Mouse (Mus musculus) heart, embryonic 13.5 days (tissue): Measurements from ENCODE around the gene Serpinb11. TPM values are rescaled to one million over a fixed set of nuclear protein-coding genes. Genes with fewer than 3 reads are reported as not detected.
A peak's percentile ranks its signal among the peaks of the same experiment; 100 is the strongest.

Source experiments
- ATAC-seq: fragments of 200-750 bp; cut with Nextera tagmentation; 2 replicates; pipeline ENCODE4 v1.8.0; 2017; ENCODE audit warnings: moderate TSS enrichment; ENCODE audit not compliant: insufficient number of reproducible peaks, low FRiP score, low TSS enrichment; ENCODE audit errors: extremely low read depth
- H3K27ac ChIP-seq: fragments of 300-500 bp; sonication (generic); replicated peaks from 2 replicates; pipeline ENCODE4 v1.5.1; 2015; ENCODE audit warnings: moderate library complexity, mild to moderate bottlenecking, inconsistent platforms
- H3K27me3 ChIP-seq: fragments of 300-500 bp; sonication (generic); replicated peaks from 2 replicates; pipeline ENCODE4 v1.6.1; 2015; ENCODE audit warnings: mild to moderate bottlenecking, inconsistent platforms
- H3K36me3 ChIP-seq: fragments of 300-500 bp; sonication (generic); 2 replicates; pipeline ENCODE4 v1.6.1; 2015; ENCODE audit warnings: mild to moderate bottlenecking, inconsistent platforms
- H3K4me1 ChIP-seq: fragments of 300-500 bp; sonication (generic); 2 replicates; pipeline ENCODE4 v1.6.1; 2015; ENCODE audit warnings: inconsistent platforms
- H3K4me2 ChIP-seq: fragments of 300-500 bp; sonication (generic); 2 replicates; pipeline ENCODE4 v1.6.1; 2015; ENCODE audit warnings: inconsistent platforms, mild to moderate bottlenecking, moderate library complexity
- H3K4me3 ChIP-seq: fragments of 300-500 bp; sonication (generic); 2 replicates; pipeline ENCODE4 v1.5.1; 2015; ENCODE audit warnings: moderate library complexity, mild to moderate bottlenecking, inconsistent platforms
- H3K9ac ChIP-seq: fragments of 300-500 bp; sonication (generic); 2 replicates; pipeline ENCODE4 v1.6.1; 2015; ENCODE audit warnings: inconsistent platforms, mild to moderate bottlenecking, moderate library complexity
- H3K9me3 ChIP-seq: fragments of 300-500 bp; sonication (generic); 2 replicates; pipeline ENCODE4 v1.6.1; 2016; ENCODE audit warnings: inconsistent platforms
- WGBS: fragments of 180-500 bp; shearing (Covaris S2); methylation state at CpG from one replicate; pipeline ENCODE4 v1.1.7; 2015; ENCODE audit warnings: mixed read lengths; 5-methylcytosine and 5-hydroxymethylcytosine counted together
- polyA plus RNA-seq: library from polyadenylated mRNA; unstranded; fragments of >200 nt; fragmentation: Nextera tagmentation; extraction: Ambion mirVana; gene quantifications from 2 replicates; pipeline ENCODE4 v1.2.1, GENCODE M21; 2015

Serpinb11 gene
- not detected in 2 replicates for polyA plus RNA-seq

- Histone ChIP-seq H3K27ac (no peak within 1 kb of the TSS), H3K4me3 (no peak within 1 kb of the TSS), H3K4me1 (no peaks in the 10 kb centered on the region), H3K9ac (no peak within 1 kb of the TSS), H3K36me3 (no peaks in the 10 kb centered on the region), H3K9me3 (no peaks in the 10 kb centered on the region), H3K4me2 (no peak within 1 kb of the TSS), H3K27me3 (no peaks in the 10 kb centered on the region)
- 40% methylated on average over 1 of the region's 1 CpGs for WGBS
- no peak for ATAC-seq
Observed at GRCm38 (mm10) chr1:107360898-107361297, at the start of gene Serpinb11. Gene Serpinb11 (plus strand): TSS chr1:107361198.

- H3K4me1 ChIP-seq: peaks cover 5% of the 10 kb centered on the region
- no peaks in the 10 kb centered on the region for H3K9me3 ChIP-seq
- H3K36me3 ChIP-seq: no peaks in the 10 kb centered on the region
- H3K4me2 ChIP-seq: no peak overlapping the region
- no peak overlapping the region for H3K9ac ChIP-seq
- H3K27me3 ChIP-seq: no peaks in the 10 kb centered on the region
- H3K4me3 ChIP-seq: no peak overlapping the region
- no peak overlapping the region for H3K27ac ChIP-seq
- ATAC-seq: no peak
Observed at GRCm38 (mm10) chr1:107345979-107346378, 15.0 kb upstream of the Serpinb11 start.

- 81% methylated on average over 2 of the region's 2 CpGs for WGBS
- Histone ChIP-seq H3K9me3 (no peaks in the 10 kb centered on the region), H3K4me2 (no peak overlapping the region), H3K27me3 (no peaks in the 10 kb centered on the region), H3K36me3 (no peaks in the 10 kb centered on the region), H3K9ac (no peak overlapping the region), H3K4me3 (no peak overlapping the region), H3K4me1 (peaks cover 9% of the 10 kb centered on the region), H3K27ac (no peak overlapping the region)
- no peak for ATAC-seq
Observed at GRCm38 (mm10) chr1:107346788-107347187, 14.2 kb upstream of the Serpinb11 start.

GRCm38 (mm10) chr1:107350392-107350791 lies 10.6 kb upstream of the Serpinb11 start:
- H3K27me3 ChIP-seq: no peaks in the 10 kb centered on the region
- no peak overlapping the region for H3K27ac ChIP-seq
- no peak overlapping the region for H3K9ac ChIP-seq
- WGBS: 54% methylated on average over 3 of the region's 3 CpGs
- H3K4me3 ChIP-seq: no peak overlapping the region
- H3K9me3 ChIP-seq: no peaks in the 10 kb centered on the region
- no peak for ATAC-seq
- peaks cover 9% of the 10 kb centered on the region for H3K4me1 ChIP-seq
- H3K4me2 ChIP-seq: no peak overlapping the region
- no peaks in the 10 kb centered on the region for H3K36me3 ChIP-seq

- WGBS: 27% methylated on average over 2 of the region's 2 CpGs
- Histone ChIP-seq H3K4me1 (peaks cover 9% of the 10 kb centered on the region), H3K9ac (no peak overlapping the region), H3K27me3 (no peaks in the 10 kb centered on the region), H3K9me3 (no peaks in the 10 kb centered on the region), H3K4me3 (no peak overlapping the region), H3K4me2 (no peak overlapping the region), H3K27ac (0 out of 2 replicates have a peak overlapping the region, but pooled peaks have one; percentile 9), H3K36me3 (no peaks in the 10 kb centered on the region)
- no peak for ATAC-seq
Observed at GRCm38 (mm10) chr1:107351115-107351514, 9.9 kb upstream of the Serpinb11 start.

GRCm38 (mm10) chr1:107353046-107353445 lies 8.0 kb upstream of the Serpinb11 start:
- Histone ChIP-seq H3K36me3 (no peaks in the 10 kb centered on the region), H3K27ac (no peak overlapping the region), H3K9ac (no peak overlapping the region), H3K4me3 (no peak overlapping the region), H3K9me3 (no peaks in the 10 kb centered on the region), H3K27me3 (no peaks in the 10 kb centered on the region), H3K4me1 (peaks cover 9% of the 10 kb centered on the region), H3K4me2 (no peak overlapping the region)
- WGBS: 40% methylated on average over 3 of the region's 3 CpGs
- no peak for ATAC-seq

- Histone ChIP-seq H3K36me3 (no peaks in the 10 kb centered on the region), H3K4me1 (peaks cover 4% of the 10 kb centered on the region; the same call in 1 of the 2 replicates), H3K4me3 (no peak overlapping the region), H3K27me3 (no peaks in the 10 kb centered on the region), H3K4me2 (no peak overlapping the region), H3K9ac (no peak overlapping the region), H3K9me3 (no peaks in the 10 kb centered on the region), H3K27ac (no peak overlapping the region)
- 57% methylated on average over 7 of the region's 7 CpGs for WGBS
- no peak for ATAC-seq
Observed at GRCm38 (mm10) chr1:107365973-107366372, 5.0 kb downstream of the Serpinb11 start.

GRCm38 (mm10) chr1:107368944-107369343 lies 7.9 kb downstream of the Serpinb11 start:
- Histone ChIP-seq H3K9ac (no peak overlapping the region), H3K4me3 (no peak overlapping the region), H3K4me1 (peaks cover 4% of the 10 kb centered on the region; the same call in 1 of the 2 replicates), H3K36me3 (no peaks in the 10 kb centered on the region), H3K27ac (no peak overlapping the region), H3K9me3 (no peaks in the 10 kb centered on the region), H3K27me3 (no peaks in the 10 kb centered on the region), H3K4me2 (no peak overlapping the region)
- no peak for ATAC-seq
- 62% methylated on average over 2 of the region's 2 CpGs for WGBS

GRCm38 (mm10) chr1:107376952-107377351 lies 16.0 kb downstream of the Serpinb11 start:
- Histone ChIP-seq H3K4me2 (no peak overlapping the region), H3K9me3 (no peaks in the 10 kb centered on the region), H3K36me3 (no peaks in the 10 kb centered on the region), H3K27me3 (no peaks in the 10 kb centered on the region), H3K9ac (no peak overlapping the region), H3K4me1 (no peaks in the 10 kb centered on the region), H3K27ac (no peak overlapping the region), H3K4me3 (no peak overlapping the region)
- 41% methylated on average over 4 of the region's 4 CpGs for WGBS
- no peak for ATAC-seq

GRCm38 (mm10) chr1:107378368-107378767 lies 17.4 kb downstream of the Serpinb11 start:
- no peak overlapping the region for H3K27ac ChIP-seq
- no peaks in the 10 kb centered on the region for H3K36me3 ChIP-seq
- no peak for ATAC-seq
- H3K9ac ChIP-seq: no peak overlapping the region
- H3K27me3 ChIP-seq: no peaks in the 10 kb centered on the region
- H3K4me3 ChIP-seq: no peak overlapping the region
- H3K4me1 ChIP-seq: no peaks in the 10 kb centered on the region
- H3K4me2 ChIP-seq: no peak overlapping the region
- H3K9me3 ChIP-seq: no peaks in the 10 kb centered on the region

- no peak overlapping the region for H3K4me2 ChIP-seq
- H3K9me3 ChIP-seq: no peaks in the 10 kb centered on the region
- no peak for ATAC-seq
- no peaks in the 10 kb centered on the region for H3K4me1 ChIP-seq
- no peaks in the 10 kb centered on the region for H3K27me3 ChIP-seq
- no peak overlapping the region for H3K27ac ChIP-seq
- no peaks in the 10 kb centered on the region for H3K36me3 ChIP-seq
- H3K4me3 ChIP-seq: no peak overlapping the region
- H3K9ac ChIP-seq: no peak overlapping the region
Observed at GRCm38 (mm10) chr1:107381491-107381890, 20.5 kb downstream of the Serpinb11 start.

- Histone ChIP-seq H3K9me3 (no peaks in the 10 kb centered on the region), H3K4me3 (no peak overlapping the region), H3K4me2 (no peak overlapping the region), H3K27me3 (no peaks in the 10 kb centered on the region), H3K36me3 (no peaks in the 10 kb centered on the region), H3K9ac (no peak overlapping the region), H3K4me1 (no peaks in the 10 kb centered on the region), H3K27ac (no peak overlapping the region)
- no peak for ATAC-seq
- WGBS: 88% methylated on average over 1 of the region's 1 CpGs
Observed at GRCm38 (mm10) chr1:107382404-107382803, 21.4 kb downstream of the Serpinb11 start.
